Mouse (Mus musculus) naive thymus-derived CD4-positive, alpha-beta T cell, adult 2 months (primary cell): ENCODE results near the gene Chd5.

ENCODE experiments used
- DNase-seq: peaks from one replicate; pipeline ENCODE4 v3.0.0-alpha.2; 2011; ENCODE audit warnings: low read depth

The Chd5 gene

GRCm38 (mm10) chr4:152338419-152339292, at the start of gene Chd5:
TSS of gene Chd5 (plus strand) at chr4:152338651.
- no peak for DNase-seq

- DNase-seq, result no peak
Measured at GRCm38 (mm10) chr4:152290385-152290784, 48.1 kb upstream of the Chd5 start.

GRCm38 (mm10) chr4:152290991-152291390, 47.5 kb upstream of the Chd5 start:
- DNase-seq, result no peak

GRCm38 (mm10) chr4:152291562-152291961, 46.9 kb upstream of the Chd5 start, which contains the start of gene Hes3:
TSS of gene Hes3 (minus strand) at chr4:152291662.
- DNase-seq, result no peak

- DNase-seq, result no peak
Measured at GRCm38 (mm10) chr4:152292102-152292765, 46.2 kb upstream of the Chd5 start.

- DNase-seq, result no peak
Measured at GRCm38 (mm10) chr4:152294188-152294929, 44.1 kb upstream of the Chd5 start.

- DNase-seq, result peak; percentile 47
Measured at GRCm38 (mm10) chr4:152295916-152296315, 42.5 kb upstream of the Chd5 start.

- DNase-seq, result no peak
Measured at GRCm38 (mm10) chr4:152296371-152296770, 42.1 kb upstream of the Chd5 start.

GRCm38 (mm10) chr4:152296874-152297861, 41.3 kb upstream of the Chd5 start, which contains the start of gene Icmt:
TSS of gene Icmt (plus strand) at chr4:152297227.
- DNase-seq, result peak; percentile 100

- no peak for DNase-seq
Measured at GRCm38 (mm10) chr4:152298836-152299235, 39.6 kb upstream of the Chd5 start.

GRCm38 (mm10) chr4:152300375-152300774, 38.1 kb upstream of the Chd5 start:
- DNase-seq, result no peak

GRCm38 (mm10) chr4:152302012-152302411, 36.4 kb upstream of the Chd5 start:
- DNase-seq, result no peak

- no peak for DNase-seq
Measured at GRCm38 (mm10) chr4:152303172-152303571, 35.3 kb upstream of the Chd5 start.

GRCm38 (mm10) chr4:152304685-152305084, 33.8 kb upstream of the Chd5 start:
- DNase-seq, result no peak

GRCm38 (mm10) chr4:152305991-152306390, 32.5 kb upstream of the Chd5 start:
- no peak for DNase-seq

GRCm38 (mm10) chr4:152307542-152307941, 30.9 kb upstream of the Chd5 start:
- no peak for DNase-seq

- DNase-seq, result no peak
Measured at GRCm38 (mm10) chr4:152312186-152312585, 26.3 kb upstream of the Chd5 start.

- peak; percentile 31 for DNase-seq
Measured at GRCm38 (mm10) chr4:152313211-152313632, 25.2 kb upstream of the Chd5 start.

GRCm38 (mm10) chr4:152313934-152314333, 24.5 kb upstream of the Chd5 start:
- peak; percentile 31 for DNase-seq

- no peak for DNase-seq
Measured at GRCm38 (mm10) chr4:152315498-152316213, 22.8 kb upstream of the Chd5 start.
